Mouse (Mus musculus) forebrain, embryonic 14.5 days (tissue): ENCODE measurements around the gene Umod. TPM values are rescaled to one million over a fixed set of nuclear protein-coding genes. Genes with fewer than 3 reads are reported as not detected.
A peak's percentile ranks its signal among the peaks of the same experiment; 100 is the strongest.

Source experiments
- ATAC-seq: fragments of 200-750 bp; cut with Nextera tagmentation; 2 replicates; pipeline ENCODE4 v1.8.0; 2017; ENCODE audit warnings: mild to moderate bottlenecking, moderate library complexity
- DNase-seq: peaks from one replicate; pipeline ENCODE4 v3.0.0-alpha.2; 2015; ENCODE audit warnings: low spot score
- H3K27ac ChIP-seq: fragments of 300-500 bp; sonication (generic); 2 replicates; pipeline ENCODE4 v1.5.1; 2014; ENCODE audit warnings: low read depth, mild to moderate bottlenecking, control low read depth, low read length, moderate library complexity
- H3K27me3 ChIP-seq: fragments of 300-500 bp; sonication (generic); replicated peaks from 2 replicates; pipeline ENCODE4 v1.6.1; 2014; ENCODE audit warnings: low read length, control low read depth, mixed read lengths; ENCODE audit not compliant: control insufficient read depth, insufficient read depth
- H3K36me3 ChIP-seq: fragments of 300-500 bp; sonication (generic); 2 replicates; pipeline ENCODE4 v1.6.1; 2014; ENCODE audit warnings: low read length, control low read depth; ENCODE audit not compliant: control insufficient read depth, insufficient read depth
- H3K4me1 ChIP-seq: fragments of 300-500 bp; sonication (generic); 2 replicates; pipeline ENCODE4 v1.6.1; 2014; ENCODE audit warnings: antibody characterized with exemption, low read length, control low read depth; ENCODE audit not compliant: control insufficient read depth, insufficient read depth
- H3K4me2 ChIP-seq: fragments of 300-500 bp; sonication (generic); 2 replicates; pipeline ENCODE4 v1.6.1; 2014; ENCODE audit warnings: mild to moderate bottlenecking, control low read depth, low read length
- H3K4me3 ChIP-seq: fragments of 300-500 bp; sonication (generic); 2 replicates; pipeline ENCODE4 v1.5.1; 2014; ENCODE audit warnings: low read depth, low read length, control low read depth
- H3K9ac ChIP-seq: fragments of 300-500 bp; sonication (generic); 2 replicates; pipeline ENCODE4 v1.6.1; 2014; ENCODE audit warnings: mild to moderate bottlenecking, low read length, control low read depth, moderate library complexity
- H3K9me3 ChIP-seq: fragments of 300-500 bp; sonication (generic); replicated peaks from 2 replicates; pipeline ENCODE4 v1.6.1; 2016; ENCODE audit warnings: low read length, control low read depth, mixed read lengths; ENCODE audit not compliant: control insufficient read depth
- WGBS: fragments of 180-500 bp; shearing (Covaris S2); extraction: QIAGEN DNeasy Blood & Tissue Kit; methylation state at CpG from one replicate; pipeline ENCODE4 v1.1.7; 2014; 5-methylcytosine and 5-hydroxymethylcytosine counted together
- polyA plus RNA-seq: library from polyadenylated mRNA; unstranded; fragments of >200 nt; fragmentation: Nextera tagmentation; extraction: Ambion mirVana; gene quantifications from 2 replicates; pipeline ENCODE4 v1.2.1, GENCODE M21; 2014

The Umod gene
- not detected in 2 replicates for polyA plus RNA-seq

- Histone ChIP-seq H3K27me3 (no peaks in the 10 kb centered on the region), H3K9me3 (no peaks in the 10 kb centered on the region), H3K4me3 (no peak within 1 kb of the TSS), H3K4me1 (no peaks in the 10 kb centered on the region), H3K9ac (no peak within 1 kb of the TSS), H3K36me3 (no peaks in the 10 kb centered on the region), H3K27ac (no peak within 1 kb of the TSS), H3K4me2 (no peak within 1 kb of the TSS)
- DNase-seq (no peak), ATAC-seq (no peak)
Measured at GRCm38 (mm10) chr7:119479256-119479655, at the start of gene Umod. Gene Umod, minus strand, starts transcription at chr7:119479282.

- Histone ChIP-seq H3K4me2 (no peak overlapping the region), H3K4me3 (no peak overlapping the region), H3K27ac (no peak overlapping the region), H3K9me3 (no peaks in the 10 kb centered on the region), H3K27me3 (no peaks in the 10 kb centered on the region), H3K36me3 (no peaks in the 10 kb centered on the region), H3K4me1 (peaks cover 2% of the 10 kb centered on the region; the same call in 1 of the 2 replicates), H3K9ac (no peak overlapping the region)
- no peak for DNase-seq
- no peak for ATAC-seq
- WGBS: 85% methylated on average over 7 of the region's 7 CpGs
Measured at GRCm38 (mm10) chr7:119528617-119529016, 49.5 kb upstream of the Umod start.

DNA sequence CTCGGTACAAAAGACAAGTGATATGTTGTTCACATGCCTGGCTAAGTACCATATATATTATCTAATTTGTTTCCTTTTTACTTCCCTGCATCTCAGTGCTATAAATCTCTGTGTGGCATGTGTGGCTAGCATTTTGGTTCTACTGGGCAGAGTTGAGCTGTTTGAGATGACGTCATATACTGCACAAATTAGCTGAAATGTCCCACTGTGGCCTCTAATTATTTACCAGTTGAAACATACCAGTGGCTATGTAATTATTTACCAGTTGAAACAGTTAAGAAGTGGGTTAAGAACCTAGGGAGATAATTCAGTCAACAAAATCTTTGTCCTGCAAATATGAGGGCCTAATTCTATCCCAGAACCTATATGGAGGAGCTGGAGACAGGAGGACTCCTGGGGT, 48.5 kb upstream of the Umod start:
- H3K9ac ChIP-seq: no peak overlapping the region
- no peak for DNase-seq
- no peaks in the 10 kb centered on the region for H3K36me3 ChIP-seq
- no peaks in the 10 kb centered on the region for H3K9me3 ChIP-seq
- H3K27ac ChIP-seq: no peak overlapping the region
- ATAC-seq: no peak
- 46% methylated on average over 2 of the region's 2 CpGs for WGBS
- no peaks in the 10 kb centered on the region for H3K27me3 ChIP-seq
- no peak overlapping the region for H3K4me3 ChIP-seq
- H3K4me1 ChIP-seq: peaks cover 2% of the 10 kb centered on the region; the same call in 1 of the 2 replicates
- H3K4me2 ChIP-seq: no peak overlapping the region

GRCm38 (mm10) chr7:119527135-119527534, 48.1 kb upstream of the Umod start:
- ATAC-seq: no peak
- H3K36me3 ChIP-seq: no peaks in the 10 kb centered on the region
- WGBS: 87% methylated on average over 1 of the region's 1 CpGs

GRCm38 (mm10) chr7:119526486-119526885, 47.4 kb upstream of the Umod start:
- H3K27ac ChIP-seq: no peak overlapping the region
- H3K4me1 ChIP-seq: peaks cover 2% of the 10 kb centered on the region; the same call in 1 of the 2 replicates
- H3K4me3 ChIP-seq: no peak overlapping the region
- DNase-seq (peak; percentile 17), ATAC-seq (no peak)
- no peaks in the 10 kb centered on the region for H3K27me3 ChIP-seq
- no peaks in the 10 kb centered on the region for H3K36me3 ChIP-seq
- no peak overlapping the region for H3K9ac ChIP-seq
- no peaks in the 10 kb centered on the region for H3K9me3 ChIP-seq
- H3K4me2 ChIP-seq: no peak overlapping the region
- WGBS: 17% methylated on average over 13 of the region's 13 CpGs

More at GRCm38 (mm10) chr7:119527135-119527534, 48.1 kb upstream of the Umod start:
- no peak overlapping the region for H3K4me3 ChIP-seq
- no peaks in the 10 kb centered on the region for H3K27me3 ChIP-seq
- no peak for DNase-seq
- H3K4me1 ChIP-seq: peaks cover 2% of the 10 kb centered on the region; the same call in 1 of the 2 replicates
- no peak overlapping the region for H3K27ac ChIP-seq
- H3K4me2 ChIP-seq: no peak overlapping the region
- H3K9ac ChIP-seq: no peak overlapping the region
- no peaks in the 10 kb centered on the region for H3K9me3 ChIP-seq

DNA sequence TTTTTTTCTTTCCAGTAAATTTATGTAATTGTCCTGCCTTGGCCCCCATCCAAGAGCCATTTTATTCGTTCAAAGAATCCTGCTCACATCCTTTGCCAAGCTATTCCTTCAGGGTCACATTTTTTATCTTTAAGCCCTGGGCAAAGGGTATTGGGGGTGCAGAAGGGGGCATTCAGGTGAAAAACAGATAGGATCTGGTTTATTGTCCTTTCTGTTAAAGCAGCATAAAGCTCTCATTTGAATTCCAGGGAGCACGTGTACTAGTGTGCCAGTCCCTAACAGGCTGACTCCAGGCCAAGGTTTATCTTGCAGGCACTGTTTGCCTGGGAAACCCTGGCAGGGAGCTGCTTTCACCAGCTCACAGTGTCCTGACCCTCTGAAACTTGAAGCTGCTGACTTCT, 46.8 kb upstream of the Umod start:
- DNase-seq: peak; percentile 45
- peaks cover 2% of the 10 kb centered on the region; the same call in 1 of the 2 replicates for H3K4me1 ChIP-seq
- no peaks in the 10 kb centered on the region for H3K27me3 ChIP-seq
- ATAC-seq: no peak
- H3K9me3 ChIP-seq: no peaks in the 10 kb centered on the region
- no peak overlapping the region for H3K4me3 ChIP-seq
- H3K4me2 ChIP-seq: no peak overlapping the region
- H3K36me3 ChIP-seq: no peaks in the 10 kb centered on the region
- no peak overlapping the region for H3K27ac ChIP-seq
- WGBS: 25% methylated on average over 2 of the region's 2 CpGs
- no peak overlapping the region for H3K9ac ChIP-seq

DNA sequence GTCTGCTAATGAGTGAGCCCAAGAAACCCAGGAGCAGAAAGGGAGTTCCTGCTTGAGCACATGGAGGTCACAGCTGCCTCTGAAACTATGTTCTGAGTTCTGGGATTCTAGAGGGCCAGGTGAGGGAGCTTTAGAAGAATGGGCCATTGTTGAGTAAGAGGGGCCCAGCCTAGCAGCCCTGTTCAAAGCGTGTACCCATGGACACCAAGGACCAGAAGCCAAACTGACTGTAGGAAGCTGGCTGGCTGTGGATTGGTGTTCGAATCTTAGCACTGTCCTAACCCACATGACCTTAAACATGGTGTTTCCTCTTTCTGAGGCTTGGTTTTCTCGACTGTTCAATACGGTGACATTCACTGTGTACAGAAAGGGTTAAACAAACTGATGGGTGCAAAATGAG, 44.3 kb upstream of the Umod start, which contains the start of gene Pdilt:
Gene Pdilt (minus strand): TSS at position 101 of the 400 bp plus-strand sequence.
- Histone ChIP-seq H3K4me3 (no peak within 1 kb of the TSS), H3K4me2 (no peak within 1 kb of the TSS), H3K36me3 (no peaks in the 10 kb centered on the region), H3K27me3 (no peaks in the 10 kb centered on the region), H3K9me3 (no peaks in the 10 kb centered on the region), H3K4me1 (peaks cover 2% of the 10 kb centered on the region; the same call in 1 of the 2 replicates), H3K9ac (no peak within 1 kb of the TSS), H3K27ac (no peak within 1 kb of the TSS)
- WGBS: 73% methylated on average over 4 of the region's 4 CpGs
- no peak for ATAC-seq
- no peak for DNase-seq

GRCm38 (mm10) chr7:119522385-119522784, 43.3 kb upstream of the Umod start:
- ATAC-seq (no peak), DNase-seq (no peak)
- peaks cover 2% of the 10 kb centered on the region; the same call in 1 of the 2 replicates for H3K4me1 ChIP-seq
- H3K4me3 ChIP-seq: no peak overlapping the region
- H3K27me3 ChIP-seq: no peaks in the 10 kb centered on the region
- no peak overlapping the region for H3K27ac ChIP-seq
- H3K9me3 ChIP-seq: no peaks in the 10 kb centered on the region
- H3K9ac ChIP-seq: no peak overlapping the region
- WGBS: 82% methylated on average over 1 of the region's 1 CpGs
- no peak overlapping the region for H3K4me2 ChIP-seq
- no peaks in the 10 kb centered on the region for H3K36me3 ChIP-seq

DNA sequence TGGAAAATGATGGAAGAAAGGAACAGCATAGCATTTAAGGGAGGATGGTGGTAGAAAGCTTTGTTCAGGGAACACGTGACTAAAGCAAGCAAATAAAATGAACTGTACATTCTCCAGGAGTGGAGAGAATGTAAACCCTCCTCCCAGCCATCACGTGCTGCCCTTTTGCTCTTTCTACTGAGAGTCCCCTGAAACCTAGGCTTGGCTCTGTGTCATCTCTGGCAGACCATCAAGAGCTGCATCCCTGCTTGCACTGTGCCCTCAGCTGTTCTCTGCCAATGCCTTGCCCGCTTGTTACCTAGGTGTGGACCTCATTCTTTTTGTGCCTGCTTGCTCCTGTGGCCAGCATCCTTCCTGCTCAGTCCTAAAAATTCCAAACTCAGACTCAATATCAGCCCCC, 42.7 kb upstream of the Umod start:
- ATAC-seq (no peak), DNase-seq (no peak)
- no peaks in the 10 kb centered on the region for H3K9me3 ChIP-seq
- H3K27ac ChIP-seq: no peak overlapping the region
- no peak overlapping the region for H3K4me3 ChIP-seq
- WGBS: 81% methylated on average over 3 of the region's 3 CpGs
- no peak overlapping the region for H3K4me2 ChIP-seq
- no peaks in the 10 kb centered on the region for H3K27me3 ChIP-seq
- no peak overlapping the region for H3K9ac ChIP-seq
- H3K4me1 ChIP-seq: peaks cover 2% of the 10 kb centered on the region; the same call in 1 of the 2 replicates
- no peaks in the 10 kb centered on the region for H3K36me3 ChIP-seq
